Mouse (Mus musculus) embryonic facial prominence, embryonic 13.5 days (tissue): ENCODE results near the gene Zc3h4. TPM values are rescaled to one million over a fixed set of nuclear protein-coding genes. Genes with fewer than 3 reads are reported as not detected.

ENCODE experiments used
- ATAC-seq: fragments of 200-750 bp; cut with Nextera tagmentation; 2 replicates; pipeline ENCODE4 v1.8.0; 2017; ENCODE audit warnings: low read depth; ENCODE audit not compliant: insufficient number of reproducible peaks, insufficient read depth, low FRiP score, low TSS enrichment
- H3K27ac ChIP-seq: fragments of 300-500 bp; sonication (generic); 2 replicates; pipeline ENCODE4 v1.5.1; 2015; ENCODE audit warnings: moderate library complexity, mild to moderate bottlenecking, inconsistent platforms
- H3K27me3 ChIP-seq: fragments of 300-500 bp; sonication (generic); 2 replicates; pipeline ENCODE4 v1.6.1; 2015; ENCODE audit warnings: mild to moderate bottlenecking, inconsistent platforms
- H3K36me3 ChIP-seq: fragments of 300-500 bp; sonication (generic); 2 replicates; pipeline ENCODE4 v1.6.1; 2015; ENCODE audit warnings: mild to moderate bottlenecking, inconsistent platforms
- H3K4me1 ChIP-seq: fragments of 300-500 bp; sonication (generic); 2 replicates; pipeline ENCODE4 v1.6.1; 2015; ENCODE audit warnings: inconsistent platforms
- H3K4me2 ChIP-seq: fragments of 300-500 bp; sonication (generic); 2 replicates; pipeline ENCODE4 v1.6.1; 2015; ENCODE audit warnings: moderate library complexity, mild to moderate bottlenecking, inconsistent platforms
- H3K4me3 ChIP-seq: fragments of 300-500 bp; sonication (generic); 2 replicates; pipeline ENCODE4 v1.5.1; 2015; ENCODE audit warnings: mild to moderate bottlenecking, inconsistent platforms
- H3K9ac ChIP-seq: fragments of 300-500 bp; sonication (generic); 2 replicates; pipeline ENCODE4 v1.6.1; 2015; ENCODE audit warnings: mild to moderate bottlenecking, inconsistent platforms
- H3K9me3 ChIP-seq: fragments of 300-500 bp; sonication (generic); 2 replicates; pipeline ENCODE4 v1.6.1; 2016; ENCODE audit warnings: inconsistent platforms
- WGBS: fragments of 180-500 bp; shearing (Covaris S2); methylation state at CpG from one replicate; pipeline ENCODE4 v1.1.7; 2015; ENCODE audit warnings: mixed read lengths; 5-methylcytosine and 5-hydroxymethylcytosine counted together
- polyA plus RNA-seq: library from polyadenylated mRNA; unstranded; fragments of >200 nt; fragmentation: Nextera tagmentation; extraction: Ambion mirVana; gene quantifications from 2 replicates; pipeline ENCODE4 v1.2.1, GENCODE M21; 2015

Zc3h4 gene
- polyA plus RNA-seq, 1 experiment from 2014 or later: 20.2 TPM

DNA sequence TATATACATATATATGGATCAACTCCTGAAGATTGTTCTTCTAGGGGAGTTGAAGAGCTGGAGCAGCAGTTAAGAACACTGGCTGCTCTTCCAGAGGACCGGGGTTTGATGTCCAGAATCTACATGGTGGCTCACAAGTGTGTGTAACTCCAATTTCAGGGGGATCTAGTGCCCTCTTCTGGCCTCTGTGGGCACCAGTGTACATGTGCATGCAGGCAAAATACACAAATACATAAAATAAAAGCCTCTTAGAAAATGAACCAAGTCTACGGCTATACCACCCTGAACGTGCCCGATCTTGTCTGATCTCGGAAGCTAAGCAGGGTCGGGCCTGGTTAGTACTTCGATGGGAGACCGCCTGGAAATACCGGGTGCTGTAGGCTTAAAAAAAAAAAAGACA lies 70.8 kb downstream of the Zc3h4 start:
- Histone ChIP-seq H3K9ac (no peak overlapping the region), H3K27ac (no peak overlapping the region), H3K36me3 (no peaks in the 10 kb centered on the region), H3K27me3 (peaks cover 86% of the 10 kb centered on the region), H3K4me2 (no peak overlapping the region), H3K4me3 (no peak overlapping the region), H3K4me1 (peaks cover 17% of the 10 kb centered on the region), H3K9me3 (no peaks in the 10 kb centered on the region; the same call in 1 of the 2 replicates)
- WGBS: 37% methylated on average over 9 of the region's 9 CpGs
- no peak for ATAC-seq

- Histone ChIP-seq H3K9ac (no peak overlapping the region), H3K4me3 (no peak overlapping the region), H3K4me2 (no peak overlapping the region), H3K4me1 (peaks cover 17% of the 10 kb centered on the region), H3K27ac (no peak overlapping the region), H3K27me3 (peaks cover 92% of the 10 kb centered on the region), H3K9me3 (peaks cover 3% of the 10 kb centered on the region; the same call in 1 of the 2 replicates), H3K36me3 (no peaks in the 10 kb centered on the region)
- ATAC-seq: no peak
- WGBS: 6% methylated on average over 17 of the region's 17 CpGs
Observed at GRCm38 (mm10) chr7:16472116-16472709, 71.5 kb downstream of the Zc3h4 start.

DNA sequence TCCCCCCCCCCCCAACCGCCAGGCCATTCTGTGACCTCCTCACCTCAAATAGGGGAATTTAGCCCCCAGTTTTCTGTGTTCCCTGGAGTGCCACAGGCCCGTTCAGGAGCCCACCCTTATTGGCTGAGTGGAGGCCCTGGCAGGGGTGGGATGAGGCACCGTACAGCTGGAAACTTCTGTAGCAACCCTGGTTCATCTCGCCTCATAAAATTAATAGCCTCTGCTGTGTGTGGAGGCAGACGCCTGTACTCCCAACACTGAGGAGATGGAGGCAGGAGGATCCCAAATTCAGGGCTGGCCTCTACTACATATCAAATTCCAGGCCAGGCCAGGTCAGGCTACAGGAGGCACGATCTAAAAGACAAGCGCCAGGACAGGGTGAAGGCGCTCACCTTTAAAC lies 73.1 kb downstream of the Zc3h4 start:
- Histone ChIP-seq H3K4me1 (peaks cover 17% of the 10 kb centered on the region), H3K9ac (no peak overlapping the region), H3K27me3 (peaks cover 93% of the 10 kb centered on the region), H3K36me3 (no peaks in the 10 kb centered on the region), H3K4me2 (no peak overlapping the region), H3K27ac (no peak overlapping the region), H3K9me3 (peaks cover 4% of the 10 kb centered on the region; the same call in 1 of the 2 replicates), H3K4me3 (no peak overlapping the region)
- ATAC-seq: no peak
- WGBS: 53% methylated on average over 8 of the region's 8 CpGs

DNA sequence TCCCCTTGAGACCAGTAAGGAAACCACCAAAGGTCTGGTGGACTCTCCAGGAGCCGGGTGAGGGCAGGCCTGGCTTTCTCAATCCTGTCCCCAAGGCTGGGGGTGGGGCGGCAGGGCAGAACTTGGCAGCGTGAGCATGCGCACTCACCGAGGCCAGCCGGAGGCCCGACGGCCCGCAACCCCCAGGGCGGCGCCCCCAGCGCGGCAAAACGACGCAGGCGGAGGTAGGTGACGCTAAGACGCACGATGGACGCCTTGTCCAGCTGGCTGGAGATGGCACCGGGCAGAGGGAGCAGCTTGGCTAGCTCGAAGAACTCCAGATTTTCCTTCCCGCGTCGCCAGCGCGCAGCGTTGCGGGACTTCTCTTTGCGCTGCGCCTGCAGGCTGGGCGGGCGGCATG lies 73.7 kb downstream of the Zc3h4 start:
- no peaks in the 10 kb centered on the region for H3K36me3 ChIP-seq
- H3K4me3 ChIP-seq: peak overlapping the region; percentile 31
- H3K9ac ChIP-seq: peak overlapping the region; percentile 36; the same call in 1 of the 2 replicates
- H3K27ac ChIP-seq: no peak overlapping the region
- ATAC-seq: no peak
- H3K27me3 ChIP-seq: peaks cover 88% of the 10 kb centered on the region
- H3K4me1 ChIP-seq: peaks cover 17% of the 10 kb centered on the region
- peak overlapping the region; percentile 44 for H3K4me2 ChIP-seq
- 7% methylated on average over 33 of the region's 33 CpGs for WGBS
- H3K9me3 ChIP-seq: peaks cover 4% of the 10 kb centered on the region; the same call in 1 of the 2 replicates

DNA sequence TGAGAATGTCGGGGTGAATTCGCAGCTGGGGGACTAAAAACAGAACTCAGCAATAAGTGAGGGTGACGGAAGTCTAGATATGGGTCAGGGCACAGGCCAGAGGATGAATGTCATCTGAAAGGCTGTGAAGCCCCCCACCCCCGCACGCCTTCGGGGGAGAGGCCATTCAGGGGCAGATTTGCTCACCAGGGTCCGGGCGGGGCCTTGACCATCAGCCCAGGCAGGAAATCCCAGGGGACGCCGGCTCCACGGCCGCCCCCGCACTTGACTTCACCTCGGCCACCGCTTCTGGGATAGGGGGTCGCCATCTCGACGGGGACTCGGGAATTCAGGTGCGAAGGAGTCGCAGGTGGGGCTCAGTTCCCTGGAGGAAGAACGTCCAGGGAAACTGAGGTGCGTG lies 74.6 kb downstream of the Zc3h4 start:
- H3K27ac ChIP-seq: no peak overlapping the region
- H3K4me2 ChIP-seq: peak overlapping the region; percentile 54
- no peak for ATAC-seq
- WGBS: 3% methylated on average over 23 of the region's 23 CpGs
- H3K9ac ChIP-seq: 0 out of 2 replicates have a peak overlapping the region, but pooled peaks have one; percentile 40
- peaks cover 4% of the 10 kb centered on the region; the same call in 1 of the 2 replicates for H3K9me3 ChIP-seq
- peaks cover 17% of the 10 kb centered on the region for H3K4me1 ChIP-seq
- peak overlapping the region; percentile 33 for H3K4me3 ChIP-seq
- H3K27me3 ChIP-seq: peaks cover 79% of the 10 kb centered on the region
- no peaks in the 10 kb centered on the region for H3K36me3 ChIP-seq

DNA sequence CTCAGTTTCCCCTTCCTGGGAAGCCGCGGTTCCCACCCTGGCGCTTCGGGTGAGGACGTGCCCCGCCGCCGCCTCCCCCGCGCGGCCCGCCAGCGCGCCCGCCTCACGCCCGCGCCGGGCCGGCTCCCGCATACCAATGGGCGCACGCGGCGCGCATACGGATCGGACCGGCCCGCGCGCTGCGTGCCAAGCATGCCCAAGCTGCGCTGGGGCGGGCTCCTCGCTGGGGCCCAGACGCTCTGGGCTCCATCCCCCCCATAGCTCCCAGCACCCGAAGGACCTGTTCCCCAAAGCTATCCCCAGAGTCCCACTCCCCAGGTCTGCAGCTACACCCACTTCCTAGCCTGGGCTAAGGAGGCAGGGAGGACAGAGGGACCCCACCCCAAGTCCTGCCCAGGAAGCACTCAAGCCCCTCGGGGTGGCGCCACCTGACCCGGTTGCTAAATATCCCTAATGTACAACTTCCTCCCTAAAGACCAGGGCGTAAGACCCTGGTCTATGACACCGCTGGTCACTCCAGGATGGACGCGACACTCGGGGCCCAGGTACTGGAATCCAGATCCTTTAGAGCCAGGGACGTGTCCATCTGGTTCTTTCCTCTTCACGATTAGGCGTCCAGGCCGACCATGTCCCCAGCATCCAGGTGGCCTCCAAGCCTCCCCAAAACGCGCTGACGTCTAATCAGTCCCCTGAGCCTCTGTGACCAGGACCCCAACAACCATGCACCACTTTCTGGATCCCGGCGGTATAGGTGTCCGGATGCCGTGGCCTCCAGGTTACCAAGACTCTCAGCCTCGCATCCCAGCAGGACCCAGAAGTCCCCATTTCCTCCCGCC lies 75.3 kb downstream of the Zc3h4 start:
- peaks cover 73% of the 10 kb centered on the region for H3K27me3 ChIP-seq
- no peak overlapping the region for H3K27ac ChIP-seq
- peak overlapping the region; percentile 33 for H3K4me3 ChIP-seq
- H3K9ac ChIP-seq: 0 out of 2 replicates have a peak overlapping the region, but pooled peaks have one; percentile 40
- peak overlapping the region; percentile 54 for H3K4me2 ChIP-seq
- H3K4me1 ChIP-seq: peaks cover 17% of the 10 kb centered on the region
- under 1% methylated on average over 59 of the region's 59 CpGs for WGBS
- H3K9me3 ChIP-seq: peaks cover 4% of the 10 kb centered on the region; the same call in 1 of the 2 replicates
- no peaks in the 10 kb centered on the region for H3K36me3 ChIP-seq
- no peak for ATAC-seq

DNA sequence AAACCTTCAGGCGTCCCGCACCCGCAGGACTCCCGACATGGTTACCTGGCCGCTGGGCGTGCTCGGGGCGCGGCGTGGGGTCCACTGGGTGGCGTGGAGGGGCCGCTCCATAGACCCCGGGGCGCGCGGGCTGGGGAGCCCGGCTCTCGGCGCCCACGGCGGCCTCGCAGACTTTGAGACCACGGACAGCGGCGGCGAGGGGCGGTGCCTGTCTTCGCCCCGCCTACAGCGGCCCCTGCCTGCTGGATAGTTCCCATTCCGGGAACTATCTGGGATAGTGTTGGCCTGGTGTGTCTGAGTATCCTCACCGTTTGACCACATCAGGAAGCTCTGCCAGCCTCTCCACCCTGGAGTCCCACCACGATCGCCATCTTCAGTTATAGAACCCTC lies 75.9 kb downstream of the Zc3h4 start:
- no peak overlapping the region for H3K9ac ChIP-seq
- H3K27ac ChIP-seq: no peak overlapping the region
- peak overlapping the region; percentile 54 for H3K4me2 ChIP-seq
- peak overlapping the region; percentile 33 for H3K4me3 ChIP-seq
- no peak for ATAC-seq
- H3K4me1 ChIP-seq: peaks cover 17% of the 10 kb centered on the region
- no peaks in the 10 kb centered on the region for H3K36me3 ChIP-seq
- 4% methylated on average over 34 of the region's 34 CpGs for WGBS
- peaks cover 4% of the 10 kb centered on the region; the same call in 1 of the 2 replicates for H3K9me3 ChIP-seq
- H3K27me3 ChIP-seq: peaks cover 67% of the 10 kb centered on the region

DNA sequence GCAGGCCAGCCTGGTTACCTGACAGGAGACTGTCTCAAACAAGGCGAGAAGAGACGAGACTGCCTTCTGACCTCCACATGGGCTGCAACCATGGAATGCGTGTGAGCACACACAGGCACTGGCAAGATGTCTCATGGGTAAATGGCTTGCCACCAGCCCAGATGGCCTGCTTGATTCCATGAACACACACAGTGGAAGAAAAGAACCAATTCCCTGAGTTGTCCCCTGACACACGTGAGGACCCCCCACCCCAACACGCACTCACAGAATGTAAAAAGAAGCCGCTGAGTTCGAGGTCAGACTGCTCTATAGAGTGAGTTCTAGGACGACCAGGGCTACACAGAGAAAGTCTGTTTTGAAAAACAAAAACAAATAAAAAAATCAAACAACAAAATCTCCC lies 76.9 kb downstream of the Zc3h4 start, which contains the start of gene Npas1:
Gene Npas1, minus strand, starts transcription at position 101 of the 400 bp plus-strand sequence.
- Histone ChIP-seq H3K4me1 (peaks cover 17% of the 10 kb centered on the region), H3K36me3 (no peaks in the 10 kb centered on the region), H3K27me3 (peaks cover 57% of the 10 kb centered on the region), H3K4me3 (peak within 1 kb of the TSS; percentile 33), H3K27ac (no peak within 1 kb of the TSS), H3K4me2 (peak within 1 kb of the TSS; percentile 54), H3K9ac (no peak within 1 kb of the TSS), H3K9me3 (peaks cover 4% of the 10 kb centered on the region; the same call in 1 of the 2 replicates)
- no peak for ATAC-seq
- WGBS: 85% methylated on average over 8 of the region's 8 CpGs

Other genes with a start within 250 kb of the Zc3h4 start
- 49.8 and 54.4 TPM in 2 replicates for gene Meis3, start 225.8 kb upstream of the Zc3h4 start, polyA plus RNA-seq
- gene Dhx34, start 178.9 kb upstream of the Zc3h4 start, polyA plus RNA-seq: 12.7 and 16.2 TPM in 2 replicates
- 0.10 TPM in 1 of 2 replicates, not detected in the other for gene C5ar2, start 156.8 kb upstream of the Zc3h4 start, polyA plus RNA-seq
- gene C5ar1, start 141.4 kb upstream of the Zc3h4 start, polyA plus RNA-seq: 1.4 and 1.5 TPM in 2 replicates
- gene Inafm1, start 127.3 kb upstream of the Zc3h4 start, polyA plus RNA-seq: 23.9 and 24.3 TPM in 2 replicates
- gene Ccdc9, start 114.1 kb upstream of the Zc3h4 start, polyA plus RNA-seq: 31.0 and 32.9 TPM in 2 replicates
- 4.8 and 5.2 TPM in 2 replicates for gene Bbc3, start 92.5 kb upstream of the Zc3h4 start, polyA plus RNA-seq
- gene Sae1, start 13.1 kb upstream of the Zc3h4 start, polyA plus RNA-seq: 373 and 383 TPM in 2 replicates
- 46.6 and 52.1 TPM in 2 replicates for gene Tmem160, start 51.9 kb downstream of the Zc3h4 start, polyA plus RNA-seq
- gene Npas1, start 76.8 kb downstream of the Zc3h4 start, polyA plus RNA-seq: 0.42 and 0.61 TPM in 2 replicates
- gene Arhgap35, start 214.1 kb downstream of the Zc3h4 start, polyA plus RNA-seq: 23.6 and 24.4 TPM in 2 replicates